Mouse (Mus musculus): ENCODE measurements around the gene Stk39. TPM values are rescaled to one million over a fixed set of nuclear protein-coding genes. Genes with fewer than 3 reads are reported as not detected.

Stk39 gene
- polyA plus RNA-seq, 1 experiment: 14.5 TPM

- DNase-seq (ENCODE audit: low read depth): no peak
Measured at GRCm38 (mm10) chr2:68420223-68420622, 51.8 kb downstream of the Stk39 start.

- no peak for DNase-seq (ENCODE audit: low read depth)
Measured at GRCm38 (mm10) chr2:68419746-68420145, 52.3 kb downstream of the Stk39 start.

- no peak for DNase-seq (ENCODE audit: low read depth)
Measured at GRCm38 (mm10) chr2:68419165-68419564, 52.9 kb downstream of the Stk39 start.

- no peak for DNase-seq (ENCODE audit: low read depth)
Measured at GRCm38 (mm10) chr2:68417081-68417480, 55.0 kb downstream of the Stk39 start.

- no peak for DNase-seq (ENCODE audit: low read depth)
Measured at GRCm38 (mm10) chr2:68415691-68416090, 56.4 kb downstream of the Stk39 start.

- no peak for DNase-seq (ENCODE audit: low read depth)
Measured at GRCm38 (mm10) chr2:68412149-68412548, 59.9 kb downstream of the Stk39 start.

GRCm38 (mm10) chr2:68411201-68411600, 60.9 kb downstream of the Stk39 start:
- DNase-seq (ENCODE audit: low read depth): no peak

GRCm38 (mm10) chr2:68409640-68410215, 62.3 kb downstream of the Stk39 start:
- DNase-seq (ENCODE audit: low read depth): no peak

GRCm38 (mm10) chr2:68408271-68408980, 63.6 kb downstream of the Stk39 start:
- no peak for DNase-seq (ENCODE audit: low read depth)

- no peak for DNase-seq (ENCODE audit: low read depth)
Measured at GRCm38 (mm10) chr2:68407179-68407950, 64.7 kb downstream of the Stk39 start.

GRCm38 (mm10) chr2:68406571-68407074, 65.4 kb downstream of the Stk39 start:
- no peak for DNase-seq (ENCODE audit: low read depth)

GRCm38 (mm10) chr2:68405163-68405715, 66.8 kb downstream of the Stk39 start:
- no peak for DNase-seq (ENCODE audit: low read depth)

- DNase-seq (ENCODE audit: low read depth): no peak
Measured at GRCm38 (mm10) chr2:68404274-68405162, 67.5 kb downstream of the Stk39 start.

GRCm38 (mm10) chr2:68393611-68394549, 78.2 kb downstream of the Stk39 start:
- no peak for DNase-seq (ENCODE audit: low read depth)

- DNase-seq (ENCODE audit: low read depth): no peak
Measured at GRCm38 (mm10) chr2:68387824-68388582, 84.1 kb downstream of the Stk39 start.

GRCm38 (mm10) chr2:68386313-68386863, 85.7 kb downstream of the Stk39 start:
- DNase-seq (ENCODE audit: low read depth): no peak

- DNase-seq (ENCODE audit: low read depth): no peak
Measured at GRCm38 (mm10) chr2:68385654-68386312, 86.3 kb downstream of the Stk39 start.

GRCm38 (mm10) chr2:68383964-68384363, 88.1 kb downstream of the Stk39 start:
- DNase-seq (ENCODE audit: low read depth): no peak

All from gonadal fat pad, adult 2 months (tissue).